Mouse (Mus musculus) thymus, postnatal 10 days (tissue): ENCODE data around the gene Cd82.

Experiments
- DNase-seq, 2 experiments: peaks; one replicate each; pipeline ENCODE4 v3.0.0; 2021; ENCODE audit warnings: low spot score in 2 of 2

Cd82 gene

GRCm38 (mm10) chr2:93466314-93466713, 3.4 kb upstream of the Cd82 start:
- no peak for DNase-seq

- peak; percentile 96 to 98 for DNase-seq
Measured at GRCm38 (mm10) chr2:93461869-93462714, 848 bp downstream of the Cd82 start.

DNA sequence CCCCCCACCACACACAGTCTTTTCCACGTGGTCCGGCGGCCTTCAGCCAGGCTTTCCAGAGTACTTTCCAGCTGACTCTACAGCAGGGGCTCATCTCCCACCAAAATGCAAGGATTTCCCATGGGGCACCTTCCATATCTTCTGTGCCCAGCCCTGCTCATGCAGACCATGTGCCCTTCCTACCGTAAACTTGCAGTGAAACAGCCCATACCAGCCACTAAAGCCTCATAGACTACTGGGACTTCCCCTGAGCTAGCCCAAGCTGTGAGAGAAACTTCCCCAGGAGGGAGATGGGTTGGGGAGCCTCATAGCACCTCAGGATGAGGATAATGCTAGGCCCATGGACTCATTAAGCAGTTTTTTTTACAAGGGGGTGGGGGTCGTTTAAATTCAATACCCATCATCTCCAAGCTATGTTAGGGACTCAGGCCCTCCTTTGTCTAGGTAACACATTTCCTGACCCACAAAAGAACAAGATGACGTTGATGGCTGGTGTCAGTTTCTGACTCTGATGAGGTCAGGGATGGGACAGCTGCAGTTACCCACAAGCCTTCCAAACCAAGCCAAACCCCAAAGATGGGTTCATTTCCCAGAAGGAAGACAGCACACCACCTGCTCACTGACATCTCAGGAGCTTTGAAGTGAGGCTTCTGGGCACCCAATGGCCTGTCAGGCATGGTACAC, 2.0 kb downstream of the Cd82 start:
- DNase-seq = no peak

DNA sequence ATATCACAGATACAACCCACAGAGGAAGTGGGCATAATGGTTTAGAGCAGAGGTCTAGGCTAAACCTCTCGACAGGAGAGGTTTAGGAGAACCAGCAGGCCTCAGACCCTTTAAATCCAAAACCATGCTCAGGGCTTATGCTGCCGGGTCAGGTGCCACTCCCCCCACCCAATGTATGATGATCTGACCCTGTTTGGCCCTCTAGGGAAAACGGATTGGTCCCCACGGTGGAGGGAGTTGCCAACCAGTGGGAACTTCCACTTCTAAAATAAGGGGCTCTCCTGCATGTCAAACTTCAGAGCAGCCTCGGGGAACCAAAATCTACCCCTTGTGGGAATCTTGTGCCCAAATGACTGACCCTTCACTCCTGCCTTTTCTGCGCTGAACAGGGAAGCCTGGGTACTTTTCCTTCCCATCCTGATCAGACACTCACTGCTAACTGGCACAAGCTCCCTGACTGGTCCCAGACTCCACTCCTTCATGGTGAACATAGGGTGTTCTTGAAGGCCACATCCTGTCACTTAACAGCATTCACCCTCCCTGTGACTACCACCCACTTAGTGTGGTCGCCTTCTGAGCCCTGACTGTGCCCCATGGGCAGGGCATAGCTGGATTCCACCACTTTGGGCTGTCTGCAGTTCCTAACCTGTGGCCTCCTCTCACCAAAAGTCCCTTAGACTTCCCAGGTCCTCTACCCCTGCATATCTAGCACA, 3.6 kb downstream of the Cd82 start:
- no peak for DNase-seq

DNA sequence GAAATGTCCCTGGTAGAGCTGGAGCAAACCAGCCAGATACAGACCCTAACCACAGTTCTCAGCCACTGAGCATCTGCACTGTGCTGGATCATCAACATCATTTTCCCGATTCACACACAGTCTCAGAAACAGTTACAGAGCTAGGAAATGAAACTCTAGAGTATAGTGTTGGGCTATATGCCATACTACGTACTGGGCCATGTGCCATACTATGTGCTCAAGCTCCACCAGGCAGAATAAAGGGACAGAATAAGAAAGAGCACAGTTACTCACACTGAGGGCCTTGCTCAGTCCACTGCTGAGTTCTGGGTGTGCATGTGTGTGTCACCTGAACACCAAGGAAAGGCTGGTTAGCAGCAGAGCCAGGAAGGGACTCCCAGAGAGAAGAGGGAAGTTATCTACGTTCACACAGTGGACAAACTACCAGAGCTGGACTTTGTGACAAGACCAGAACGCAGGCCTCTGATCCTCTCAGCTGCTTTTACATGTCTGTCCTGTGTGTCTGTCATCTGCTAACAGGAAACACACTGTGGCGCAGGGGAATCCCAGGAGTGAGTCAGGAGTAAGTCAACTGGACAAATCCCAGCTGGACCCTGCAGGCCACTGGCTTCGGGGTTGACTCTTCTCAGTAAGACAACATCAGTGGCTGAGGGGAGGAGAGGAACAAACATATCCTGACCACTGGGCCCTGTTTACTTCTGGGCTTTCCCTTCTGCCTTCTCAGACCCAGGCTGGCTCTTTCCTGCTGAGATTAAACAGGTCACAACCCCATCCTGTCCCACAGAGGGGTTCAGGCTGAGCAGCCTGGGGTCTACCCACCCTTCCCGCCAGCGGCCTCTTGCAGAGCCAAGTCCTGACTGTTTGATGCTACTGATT, 4.4 kb downstream of the Cd82 start:
- peak; percentile 48 to 53 for DNase-seq

GRCm38 (mm10) chr2:93457426-93458130, 5.4 kb downstream of the Cd82 start:
- DNase-seq = no peak

DNA sequence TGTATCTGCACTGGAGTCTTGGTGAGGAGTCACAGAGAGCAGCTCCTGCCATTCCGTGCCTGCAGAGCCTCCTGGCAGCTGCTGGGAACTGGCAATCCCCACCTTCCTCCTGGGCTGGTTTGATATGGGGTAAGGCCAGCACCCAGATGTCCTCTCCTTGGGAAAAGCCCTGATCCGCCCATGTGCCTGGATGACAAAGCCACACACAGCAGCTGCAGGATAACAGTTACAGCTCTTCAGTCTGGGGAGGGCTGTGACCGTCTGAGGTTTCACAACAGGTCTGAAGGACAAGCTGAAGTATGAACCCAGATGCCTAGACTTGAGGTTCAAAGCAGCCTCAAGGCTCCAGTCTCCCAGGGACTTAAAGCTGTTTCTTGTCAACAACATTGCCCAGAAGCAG, 6.8 kb downstream of the Cd82 start:
- no peak for DNase-seq

GRCm38 (mm10) chr2:93454817-93455591, 7.9 kb downstream of the Cd82 start:
- no peak for DNase-seq

- DNase-seq = no peak
Measured at GRCm38 (mm10) chr2:93454334-93454733, 8.6 kb downstream of the Cd82 start.

DNA sequence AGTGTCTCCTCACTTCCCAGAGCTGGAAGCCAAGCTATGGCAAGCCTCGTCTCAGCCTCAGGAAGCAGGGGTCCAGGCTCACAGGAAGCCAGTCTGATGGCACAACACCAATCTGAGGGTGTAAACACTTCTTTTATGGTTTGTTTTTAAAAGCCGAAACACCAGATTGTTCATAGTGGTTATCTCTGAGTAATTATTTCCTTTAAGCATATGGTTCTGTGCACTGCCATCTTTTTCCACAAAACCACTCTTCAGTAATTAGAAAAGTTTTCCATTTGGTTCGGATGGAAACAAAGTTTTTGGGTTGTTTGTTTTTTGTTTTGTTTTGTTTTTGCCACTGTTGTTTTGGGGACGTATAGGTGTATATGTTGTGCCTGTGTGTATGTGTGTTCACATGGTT, 9.9 kb downstream of the Cd82 start:
- no peak for DNase-seq

- DNase-seq = no peak
Measured at GRCm38 (mm10) chr2:93452506-93452905, 10.4 kb downstream of the Cd82 start.

GRCm38 (mm10) chr2:93452057-93452456, 10.9 kb downstream of the Cd82 start:
- no peak for DNase-seq

DNA sequence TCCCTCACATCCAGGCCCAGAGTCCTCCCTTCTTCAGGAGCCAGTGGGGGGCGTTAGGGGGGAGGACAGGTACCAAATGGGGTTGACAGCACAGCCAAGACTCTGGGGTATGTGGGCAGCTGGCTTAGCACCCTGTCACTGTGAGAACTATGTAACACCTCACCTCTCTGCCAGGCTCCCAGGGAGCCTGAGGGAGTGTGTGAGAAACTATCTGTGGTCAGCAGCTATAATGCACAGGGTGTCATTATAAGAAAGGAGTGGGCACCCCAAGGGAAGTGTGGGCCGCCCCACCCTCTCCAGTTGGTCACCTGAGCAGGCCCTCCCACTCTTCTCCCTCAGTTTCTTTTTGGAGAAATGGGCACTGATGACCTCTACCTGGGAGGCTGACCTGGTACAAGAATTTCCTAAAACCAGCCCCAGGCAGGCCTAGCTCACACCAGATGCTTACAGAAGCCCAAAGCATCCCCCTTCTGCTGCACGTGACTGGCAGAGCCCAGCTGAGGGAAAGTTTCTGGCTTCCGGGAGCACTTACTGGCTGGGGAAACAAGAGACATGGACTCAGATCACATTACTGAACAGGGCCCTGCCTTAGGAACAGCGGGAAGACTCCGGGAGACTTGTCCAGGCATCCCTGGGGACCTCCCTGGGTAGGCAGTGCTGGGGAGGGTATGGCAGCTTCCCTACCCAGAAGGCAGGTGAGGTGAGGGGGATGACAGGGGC, 11.6 kb downstream of the Cd82 start:
- no peak for DNase-seq

GRCm38 (mm10) chr2:93450695-93451094, 12.2 kb downstream of the Cd82 start:
- no peak for DNase-seq

DNA sequence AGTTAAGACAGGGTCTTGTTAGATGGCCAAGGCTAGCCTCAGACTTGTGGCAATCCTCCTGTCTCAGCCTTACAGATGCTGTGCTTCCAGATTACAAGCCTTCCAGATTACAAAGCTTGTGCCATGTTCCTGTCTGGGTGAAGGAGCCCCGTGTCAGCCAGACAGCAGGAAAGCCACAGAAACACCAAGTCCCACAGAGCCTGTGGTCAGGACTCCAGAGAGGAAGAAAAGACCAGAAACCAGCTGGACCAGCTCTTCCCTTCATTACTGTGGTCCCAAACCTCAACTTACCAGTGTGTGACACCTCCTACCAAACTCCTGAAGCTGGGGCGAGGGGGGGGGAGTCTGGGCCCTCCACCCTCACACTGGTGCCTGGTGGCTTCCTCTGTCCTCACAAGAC, 13.3 kb downstream of the Cd82 start:
- no peak for DNase-seq

GRCm38 (mm10) chr2:93448774-93449173, 14.2 kb downstream of the Cd82 start:
- DNase-seq = no peak

- DNase-seq = no peak
Measured at GRCm38 (mm10) chr2:93447500-93448249, 15.3 kb downstream of the Cd82 start.

GRCm38 (mm10) chr2:93446606-93447353, 16.2 kb downstream of the Cd82 start:
- DNase-seq = no peak
